Mouse (Mus musculus) regulatory T cell (primary cell): ENCODE results near the gene Prkcg.
"Not testable (repeated sequence)": the region's sequence is repeated elsewhere in the genome, so short reads cannot be mapped to it uniquely, and the experiment has no call there.

ENCODE experiments used
- in situ Hi-C: fragments of 300-600 bp; cut with MboI, MseI; formaldehyde crosslinking; loops from one replicate; pipeline ENCODE4 v1.15.1; 2025; ENCODE audit warnings: high pct_unique_total_duplicates

Gene Prkcg

DNA sequence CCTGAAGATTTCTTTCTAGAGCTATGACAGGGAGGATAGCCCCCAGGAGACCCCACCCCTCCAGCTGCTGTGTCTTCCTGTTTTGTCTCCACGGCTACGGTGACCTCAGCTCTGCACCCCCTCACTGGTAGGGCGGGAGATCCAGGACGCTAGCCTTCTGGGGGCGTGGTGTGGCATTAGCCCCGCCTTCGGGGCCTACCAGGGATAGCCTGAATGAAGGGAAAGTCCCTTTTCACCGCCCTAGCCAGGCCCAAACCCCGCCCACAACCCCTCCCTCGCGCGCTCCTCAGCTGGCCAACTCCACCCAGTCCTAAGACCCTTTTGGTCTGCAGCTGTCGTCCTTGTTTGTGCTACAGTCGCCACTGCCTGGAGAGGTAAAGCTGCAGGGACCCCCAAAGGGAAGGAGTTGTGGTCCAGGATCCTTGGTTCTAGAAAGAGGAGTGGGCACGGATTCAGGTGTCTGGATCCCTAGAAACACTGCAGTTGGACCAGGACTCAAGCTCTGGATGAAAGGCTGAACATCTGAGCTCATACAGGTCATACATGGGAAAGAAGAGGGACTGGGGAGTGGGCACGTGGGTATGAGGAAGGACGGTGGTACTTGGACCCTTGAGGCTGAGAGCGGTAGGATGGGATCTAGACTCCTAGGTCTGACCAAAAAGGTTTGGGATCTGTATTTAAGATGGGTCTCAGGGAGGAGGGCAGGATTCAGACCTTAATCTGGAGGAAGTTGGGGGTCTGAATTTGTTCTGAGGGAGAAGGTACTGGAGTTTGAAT is 1.5 kb downstream of the Prkcg start:
- in situ Hi-C loops = no loop called here

DNA sequence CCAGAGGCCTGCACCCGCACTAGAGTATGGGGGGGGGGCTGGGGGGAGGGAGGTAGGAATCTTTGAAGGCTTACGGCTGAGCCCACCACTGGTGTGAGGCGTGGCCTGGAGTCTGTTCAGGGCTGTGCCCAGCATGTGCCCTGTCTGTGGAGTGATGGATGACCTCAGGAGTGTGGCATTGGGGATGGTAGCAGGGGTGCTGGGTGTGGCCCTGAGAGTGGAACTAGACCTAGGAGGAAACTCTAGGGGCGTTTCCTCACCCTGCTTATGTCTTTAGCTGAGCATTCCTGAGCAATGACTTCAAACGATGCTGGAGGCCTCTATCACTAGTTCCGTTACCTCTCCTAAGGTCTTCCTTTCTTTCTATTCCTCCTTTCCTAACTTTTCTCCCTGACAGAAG is 2.2 kb downstream of the Prkcg start:
- in situ Hi-C loops = no loop called here

DNA sequence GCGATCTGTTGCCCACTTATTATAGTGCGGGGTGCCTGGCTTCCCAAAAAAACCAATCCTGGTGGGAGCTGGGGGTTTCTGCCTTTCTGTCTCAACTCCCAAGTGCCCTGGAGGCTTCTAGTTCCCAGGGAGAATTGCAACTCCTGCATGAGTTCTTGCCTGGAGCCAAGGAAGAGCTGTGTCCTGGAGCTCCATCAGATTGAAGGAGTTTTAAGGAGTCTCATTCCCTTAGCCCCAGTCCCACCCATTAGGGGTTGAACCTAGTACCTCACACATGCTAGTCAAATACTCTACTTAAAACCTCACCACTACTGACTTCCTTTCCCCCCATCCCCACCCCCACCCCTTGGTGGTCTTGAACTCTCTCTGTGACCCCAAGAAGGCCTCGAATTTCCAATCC is 2.8 kb downstream of the Prkcg start:
- in situ Hi-C loops = no loop called here

DNA sequence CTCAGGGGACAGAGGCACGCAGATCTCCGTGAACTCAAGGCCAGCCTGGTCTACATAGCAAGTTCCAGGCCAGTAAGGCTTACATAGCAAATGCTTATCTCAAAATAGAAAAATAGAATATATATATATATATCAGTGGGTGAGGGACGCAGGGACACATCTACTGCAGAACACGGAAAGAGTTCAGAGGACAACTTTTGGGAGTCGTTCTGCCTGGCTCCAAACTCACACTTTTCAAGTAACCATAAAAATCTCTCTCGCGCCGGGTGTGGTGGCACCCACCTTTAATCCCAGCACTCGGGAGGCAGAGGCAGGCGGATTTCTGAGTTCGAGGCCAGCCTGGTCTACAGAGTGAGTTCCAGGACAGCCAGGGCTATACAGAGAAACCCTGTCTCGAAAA is 3.3 kb downstream of the Prkcg start:
- in situ Hi-C loops = not testable (repeated sequence)

DNA sequence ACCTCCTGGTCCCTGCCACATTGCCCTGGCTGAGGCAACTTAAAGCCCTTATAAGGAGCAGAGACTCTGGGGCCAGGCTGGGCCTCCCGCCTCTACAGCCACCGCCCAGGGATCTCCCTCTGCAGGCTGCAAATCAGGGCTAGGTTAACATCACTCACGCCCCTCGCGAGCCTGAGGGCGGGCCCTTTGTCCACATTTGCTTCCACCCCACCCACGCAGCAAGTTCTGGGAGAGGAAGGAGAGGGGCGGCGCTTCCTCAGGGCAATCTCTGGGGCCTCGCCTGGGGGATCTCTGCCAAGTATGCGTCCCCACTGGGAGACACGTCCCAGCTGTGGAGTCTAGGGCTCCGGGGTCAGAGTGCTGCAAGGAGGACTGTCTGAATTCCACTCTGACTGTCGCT is 3.8 kb downstream of the Prkcg start:
- in situ Hi-C loops = no loop called here

DNA sequence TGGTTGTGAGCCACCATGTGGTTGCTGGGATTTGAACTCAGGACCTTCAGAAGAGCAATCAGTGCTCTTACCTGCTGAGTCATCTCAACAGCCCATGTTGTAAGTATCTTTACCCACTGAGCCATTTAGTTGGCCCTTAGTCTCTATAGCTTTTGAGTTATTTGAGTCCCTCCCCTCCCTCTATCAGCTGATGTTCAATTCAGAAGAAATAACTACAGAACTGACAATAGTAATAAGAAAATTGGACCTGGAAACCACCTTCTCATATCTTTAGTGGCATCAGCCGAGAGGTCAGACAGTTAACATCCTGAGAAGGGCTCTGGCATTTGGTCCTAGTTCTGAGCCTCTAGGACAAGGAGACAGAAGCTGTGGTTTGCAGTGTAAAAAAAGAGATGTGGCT is 5.8 kb downstream of the Prkcg start:
- in situ Hi-C loops = no loop called here

DNA sequence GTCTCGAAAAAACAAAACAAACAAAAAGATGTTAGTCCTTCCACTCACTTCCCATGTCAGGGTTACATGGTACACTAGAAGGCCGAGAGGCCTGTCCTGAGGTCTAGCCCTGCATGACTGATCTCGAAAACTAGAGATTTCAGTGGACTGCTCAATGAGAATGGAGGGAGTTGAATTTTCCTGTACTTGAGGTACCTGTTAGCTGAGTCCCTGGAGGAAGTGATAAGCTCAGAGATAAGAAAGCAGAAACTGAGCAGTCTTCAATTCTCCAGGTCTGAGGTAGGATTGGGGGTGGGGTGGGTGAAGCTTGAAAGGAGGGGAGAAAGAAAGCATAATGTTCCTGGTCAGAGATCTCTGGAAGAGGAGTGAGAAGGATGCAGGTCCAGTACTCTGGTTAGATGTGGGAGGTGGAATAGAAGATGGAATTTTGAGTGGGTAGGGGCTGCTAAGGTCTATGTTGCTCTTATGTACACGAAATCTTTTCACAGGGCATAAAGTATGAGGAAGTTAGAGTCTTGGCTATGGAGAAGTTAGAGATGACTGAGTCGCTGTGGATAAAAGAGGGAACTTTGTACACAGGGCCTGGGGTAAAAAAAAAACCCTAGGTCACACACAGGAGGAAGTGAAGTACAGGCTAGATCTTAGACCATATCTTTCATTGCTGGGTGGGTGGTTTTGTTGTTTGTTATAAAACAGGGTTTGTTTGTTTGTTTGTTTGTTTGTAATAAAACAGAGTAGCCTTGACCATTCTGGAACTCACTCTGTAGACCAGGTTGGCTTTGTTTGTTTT is 6.5 kb downstream of the Prkcg start:
- in situ Hi-C loops = no loop called here

DNA sequence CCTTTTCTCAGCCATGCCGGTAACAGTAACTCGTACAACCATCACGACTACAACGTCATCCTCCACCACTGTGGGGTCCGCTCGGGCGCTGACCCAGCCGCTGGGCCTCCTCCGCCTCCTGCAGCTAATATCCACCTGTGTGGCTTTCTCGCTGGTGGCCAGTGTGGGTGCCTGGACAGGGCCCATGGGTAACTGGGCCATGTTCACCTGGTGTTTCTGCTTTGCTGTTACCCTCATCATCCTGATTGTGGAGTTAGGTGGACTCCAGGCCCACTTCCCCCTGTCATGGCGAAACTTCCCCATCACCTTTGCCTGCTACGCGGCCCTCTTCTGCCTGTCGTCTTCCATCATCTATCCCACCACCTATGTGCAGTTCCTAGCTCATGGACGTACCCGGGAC is 7.7 kb downstream of the Prkcg start:
- in situ Hi-C loops = no loop called here

DNA sequence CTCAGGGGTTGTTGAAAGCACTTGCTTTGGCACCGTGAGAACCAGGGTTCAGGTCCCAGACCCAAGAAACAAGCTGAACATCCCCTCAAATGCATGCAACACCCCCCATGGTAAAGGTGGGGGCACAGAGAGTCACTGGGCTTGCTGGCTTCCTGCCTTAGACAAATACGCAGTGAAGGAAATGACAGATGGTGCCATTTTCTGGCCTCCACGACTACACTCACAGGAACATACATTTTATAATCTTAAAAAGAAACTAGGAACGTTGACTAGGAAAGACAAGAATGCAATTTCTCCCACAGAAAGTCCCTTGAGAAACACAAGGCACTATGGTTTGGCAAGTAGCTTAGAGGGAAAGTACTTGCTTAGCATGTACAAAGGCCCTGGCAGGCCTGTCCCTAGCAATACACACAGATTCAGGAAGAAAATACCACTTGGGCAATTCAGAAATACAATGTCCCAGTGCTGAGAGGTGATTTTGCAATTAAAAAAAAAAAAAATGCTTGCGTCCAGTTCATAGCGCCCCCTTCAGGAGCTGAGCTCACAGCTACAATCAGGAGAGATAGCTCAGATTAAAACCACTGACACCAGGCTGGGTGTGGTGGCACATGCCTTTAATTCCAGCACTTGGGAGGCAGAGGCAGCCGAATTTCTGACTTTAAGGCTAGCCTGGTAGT is 11.1 kb downstream of the Prkcg start:
- in situ Hi-C loops = no loop called here

DNA sequence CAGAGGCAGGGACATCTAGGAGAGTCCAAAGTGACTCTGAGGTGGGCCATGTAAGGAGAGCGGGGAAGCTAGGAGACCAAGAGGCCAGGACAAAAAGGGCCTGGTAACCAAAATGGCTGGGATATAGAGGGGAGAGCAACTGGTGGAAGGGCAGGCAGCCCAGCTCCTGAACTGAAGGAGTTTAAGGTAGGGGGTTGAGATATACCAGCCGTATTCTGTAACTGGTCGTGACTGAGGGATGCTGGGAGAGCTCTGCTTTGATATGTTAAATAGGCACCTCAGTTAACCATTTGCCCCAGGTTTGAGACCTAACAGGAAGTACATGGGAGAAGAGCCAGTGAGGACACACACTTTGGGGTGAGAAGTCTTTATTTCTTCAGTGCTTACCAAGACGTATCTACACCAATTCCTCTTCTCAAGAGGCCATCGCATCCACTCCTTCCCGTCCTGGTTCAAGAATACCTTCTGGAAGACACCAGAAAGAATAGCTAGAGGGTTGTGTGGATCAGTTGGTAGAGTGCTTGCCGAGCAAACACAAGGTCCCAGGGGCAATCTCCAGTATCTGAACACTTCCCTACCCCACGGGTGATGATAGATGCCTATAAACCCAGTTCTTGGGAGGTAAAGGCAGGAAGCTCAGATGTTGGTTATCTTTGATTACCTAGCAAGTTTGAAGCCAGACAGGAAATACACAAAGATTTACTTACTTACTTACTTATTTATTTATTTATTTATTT is 12.1 kb downstream of the Prkcg start:
- in situ Hi-C loops = no loop called here

DNA sequence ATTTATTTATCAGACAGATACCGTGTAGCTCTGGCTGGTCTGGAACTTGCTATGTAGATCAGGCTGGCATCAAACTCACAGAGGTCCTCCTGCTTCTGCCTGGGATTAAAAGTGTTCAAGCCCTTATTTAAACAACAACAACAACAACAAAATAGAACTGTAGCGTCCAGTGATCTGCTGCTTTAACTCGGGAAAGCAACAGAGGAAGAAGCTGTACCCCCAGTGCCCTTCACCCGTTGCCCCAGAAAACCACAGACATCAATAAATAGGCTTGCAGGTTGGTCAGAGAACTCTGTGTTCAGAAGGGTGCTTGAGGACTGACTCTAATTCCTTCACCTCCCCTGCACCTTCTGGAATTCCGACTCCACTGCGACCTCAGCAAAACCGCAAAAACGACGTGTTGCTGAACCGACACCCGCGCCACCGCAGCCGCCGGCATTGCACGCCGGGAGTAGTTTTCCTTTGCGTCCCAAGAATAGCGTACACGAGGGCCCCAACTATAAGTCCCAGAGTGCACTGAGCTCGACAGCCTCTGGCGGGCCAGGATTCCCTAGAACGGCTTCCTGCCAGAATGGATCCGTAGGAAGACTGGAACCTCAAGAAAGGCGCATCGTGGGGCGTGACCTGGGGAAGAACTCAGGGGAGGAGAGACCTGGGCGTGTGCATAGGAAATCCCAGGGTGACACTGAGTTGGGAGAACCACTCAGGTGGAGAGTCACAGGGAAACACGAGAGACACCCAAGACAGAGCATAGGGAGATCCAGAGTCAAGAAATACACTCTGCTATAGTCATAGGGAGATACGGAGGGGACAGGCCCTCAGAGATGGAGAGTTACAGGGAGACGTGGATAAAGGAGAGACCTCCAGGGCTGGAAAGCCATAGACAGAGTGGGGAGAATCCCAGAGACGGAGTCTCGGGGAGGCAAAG is 12.9 kb downstream of the Prkcg start:
- in situ Hi-C loops = no loop called here

DNA sequence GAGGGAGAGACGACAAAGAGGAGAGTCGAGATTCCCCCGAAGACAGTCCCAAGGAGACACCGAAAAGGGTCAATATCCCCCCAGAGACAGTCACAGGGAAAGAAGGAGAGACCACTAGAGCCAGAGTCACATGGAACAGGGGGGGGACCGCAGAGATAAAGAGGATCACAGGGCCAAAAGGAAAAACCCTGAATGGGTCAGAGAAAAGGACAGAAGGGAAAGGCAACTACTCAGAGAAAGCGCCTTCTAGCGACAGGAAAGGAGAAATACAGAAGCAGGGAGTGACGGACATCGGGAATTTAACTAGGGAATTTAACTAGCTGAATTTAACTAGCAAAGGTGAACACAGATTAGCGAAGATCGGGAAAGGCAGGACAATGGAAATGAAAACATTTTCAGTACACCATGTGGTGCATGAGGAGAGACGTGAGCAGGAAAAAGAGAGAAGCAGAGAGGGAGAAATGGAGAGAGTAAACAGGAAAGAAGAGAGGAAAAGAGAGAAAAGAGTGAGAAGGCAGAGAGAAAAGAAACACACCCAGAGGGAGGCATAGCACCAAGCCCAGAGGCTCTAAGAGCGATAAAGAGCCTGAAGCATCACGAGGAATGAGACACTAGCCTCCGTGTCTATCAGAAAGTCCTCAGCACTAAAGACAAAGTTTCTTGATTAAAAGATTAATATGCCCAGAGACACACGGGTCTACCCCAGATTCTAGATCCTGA is 13.7 kb downstream of the Prkcg start:
- in situ Hi-C loops = no loop called here

DNA sequence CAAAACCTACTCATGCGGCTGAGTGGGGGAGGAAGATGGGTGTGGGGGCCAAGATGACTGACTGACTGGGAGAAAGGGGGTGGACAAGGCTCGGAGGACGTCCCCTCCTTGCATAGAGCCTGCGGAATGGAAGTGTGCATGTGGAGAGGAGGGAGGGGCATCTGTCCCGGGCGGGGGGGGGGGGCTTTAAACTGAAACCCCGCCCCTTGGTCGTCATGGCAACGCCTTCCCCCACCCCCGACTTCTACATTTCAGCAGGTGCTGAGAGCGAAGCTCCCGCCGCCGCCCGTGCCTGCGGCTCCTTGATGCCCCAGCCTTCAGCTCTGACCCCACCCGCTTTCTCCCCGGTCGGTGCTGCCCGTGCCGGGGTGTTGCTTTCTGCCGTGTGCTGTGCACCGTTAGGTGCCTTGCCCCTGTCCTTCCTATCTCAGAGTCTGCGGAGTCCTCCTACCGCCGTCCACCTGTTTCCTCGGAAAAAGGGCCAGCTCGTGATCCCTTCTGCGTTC is 14.3 kb downstream of the Prkcg start:
- in situ Hi-C loops = no loop called here

DNA sequence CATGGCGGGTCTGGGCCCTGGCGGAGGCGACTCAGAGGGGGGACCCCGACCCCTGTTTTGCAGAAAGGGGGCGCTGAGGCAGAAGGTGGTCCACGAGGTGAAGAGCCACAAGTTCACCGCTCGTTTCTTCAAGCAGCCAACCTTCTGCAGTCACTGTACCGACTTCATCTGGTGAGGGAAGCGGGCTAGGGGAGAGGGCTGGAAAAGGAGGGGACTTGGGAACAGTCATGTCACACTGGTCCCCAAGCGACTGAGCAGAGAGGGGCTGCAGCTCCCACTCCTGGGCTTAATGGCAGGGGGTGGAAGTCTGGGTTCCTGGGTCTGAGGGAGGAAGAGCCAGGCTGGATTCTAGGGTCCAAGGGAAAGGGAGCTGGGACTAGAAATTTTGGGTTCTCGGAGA is 14.8 kb downstream of the Prkcg start:
- in situ Hi-C loops = no loop called here

DNA sequence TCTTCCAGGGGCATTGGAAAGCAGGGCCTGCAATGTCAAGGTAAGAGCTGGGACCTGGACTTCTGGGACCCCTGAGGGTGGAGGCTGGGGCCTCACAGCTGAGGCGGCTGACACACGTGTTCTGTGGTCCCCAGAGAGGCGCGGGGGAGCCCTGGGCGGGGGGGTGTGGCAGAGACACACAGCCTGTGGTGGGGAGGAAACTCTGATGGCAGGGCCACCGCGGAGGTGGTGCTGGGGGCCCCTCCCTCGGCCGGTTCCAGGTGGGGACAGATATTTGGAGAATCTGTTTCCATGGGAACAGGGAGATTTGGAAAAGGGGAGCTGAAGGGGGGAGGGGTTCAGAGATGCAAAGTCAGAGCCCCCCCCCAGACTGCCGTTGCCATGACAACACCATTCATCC is 15.3 kb downstream of the Prkcg start:
- in situ Hi-C loops = no loop called here

DNA sequence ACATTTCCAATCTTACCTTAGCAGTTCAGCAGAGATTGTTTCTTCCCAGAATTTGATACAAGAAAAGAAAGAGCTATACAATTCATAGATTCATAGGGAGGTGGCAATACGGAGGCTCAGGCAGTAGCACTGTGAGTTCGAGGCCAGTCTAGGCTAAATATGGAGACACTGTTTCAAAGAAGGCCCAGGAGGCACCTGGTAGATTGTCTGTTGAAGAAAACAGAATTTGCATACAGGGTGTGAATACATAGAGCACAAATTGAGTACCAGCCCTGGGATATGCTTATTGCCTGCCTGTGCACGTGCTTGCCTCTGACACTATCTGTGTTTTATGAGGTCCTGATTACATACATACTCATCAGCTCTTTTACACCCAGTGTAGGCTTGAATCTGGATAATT is 17.4 kb downstream of the Prkcg start:
- in situ Hi-C loops = no loop called here

DNA sequence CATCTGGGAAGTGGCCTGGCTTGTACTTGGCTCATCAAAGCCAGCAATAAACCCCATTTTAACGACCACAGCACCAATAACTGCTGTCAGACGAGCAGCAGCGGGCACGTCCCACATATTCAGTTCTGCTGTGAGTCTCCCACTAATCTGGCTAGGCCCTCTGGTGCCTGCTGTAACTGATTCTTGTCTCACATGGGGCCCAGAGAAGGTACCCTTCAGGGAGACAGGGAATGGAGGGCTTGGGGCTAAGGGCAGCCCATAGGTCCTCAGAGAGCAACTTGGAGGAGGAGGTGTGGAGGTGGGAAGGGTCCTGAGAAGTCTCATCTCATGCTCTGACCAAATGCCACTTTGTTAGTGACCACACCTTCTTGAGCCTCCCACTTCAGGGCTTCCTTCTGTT is 19.7 kb downstream of the Prkcg start:
- in situ Hi-C loops = no loop called here

DNA sequence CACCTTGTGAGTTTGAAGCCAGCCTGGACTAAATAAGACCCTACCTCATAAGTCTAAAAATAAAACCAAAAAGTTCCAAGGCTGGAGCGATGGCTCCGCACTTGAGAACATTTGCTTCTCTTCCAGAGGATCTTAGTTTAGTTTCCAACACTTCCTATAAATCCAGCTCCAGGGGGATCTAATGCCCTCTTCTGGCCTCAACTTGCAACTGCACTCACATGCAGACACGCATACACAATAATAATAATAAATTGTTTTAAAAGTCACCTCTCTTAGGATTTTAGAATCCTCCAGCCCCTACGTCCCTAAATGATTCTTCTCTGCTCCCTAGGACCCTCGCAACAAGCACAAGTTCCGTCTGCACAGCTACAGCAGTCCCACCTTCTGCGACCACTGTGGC is 21.3 kb downstream of the Prkcg start:
- in situ Hi-C loops = no loop called here

DNA sequence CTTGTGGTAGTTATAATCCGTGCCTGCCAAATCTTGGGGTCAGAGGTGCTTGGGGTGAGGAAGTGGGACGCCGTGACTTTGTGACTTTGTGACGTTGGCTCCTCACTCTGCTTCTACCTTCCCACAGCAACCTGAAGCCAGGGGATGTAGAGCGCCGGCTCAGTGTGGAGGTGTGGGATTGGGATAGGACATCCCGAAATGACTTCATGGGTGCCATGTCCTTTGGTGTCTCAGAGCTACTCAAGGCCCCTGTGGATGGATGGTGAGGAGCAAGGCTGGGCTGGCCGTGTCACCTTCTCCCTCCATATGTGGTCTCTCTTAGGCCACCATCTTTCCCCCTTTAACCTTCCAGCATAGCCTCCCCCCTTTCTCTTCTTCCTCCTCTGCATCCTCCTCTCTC is 24.6 kb downstream of the Prkcg start:
- in situ Hi-C loops = no loop called here

DNA sequence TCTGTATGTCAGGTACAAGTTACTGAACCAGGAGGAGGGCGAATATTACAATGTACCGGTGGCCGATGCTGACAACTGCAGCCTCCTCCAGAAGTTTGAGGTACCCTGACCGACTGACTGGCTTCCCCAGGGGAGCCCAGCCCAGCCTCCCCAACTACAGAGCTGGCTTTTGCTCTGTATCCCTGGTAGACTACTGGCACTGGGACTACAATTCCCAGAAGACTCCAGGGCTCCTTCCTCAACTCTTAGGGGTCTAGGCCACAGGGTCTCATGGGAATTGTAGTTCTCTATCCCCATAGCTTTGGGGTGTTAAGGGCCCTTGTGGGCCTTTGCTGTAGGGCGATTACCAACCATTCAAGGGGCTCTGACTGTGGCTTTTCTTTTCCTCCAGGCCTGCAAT is 25.1 kb downstream of the Prkcg start:
- in situ Hi-C loops = no loop called here
